Mouse (Mus musculus) small intestine, adult 2 months (tissue): ENCODE results near the gene Cdv3. TPM values are rescaled to one million over a fixed set of nuclear protein-coding genes. Genes with fewer than 3 reads are reported as not detected.
A peak's percentile ranks its signal among the peaks of the same experiment; 100 is the strongest.
"Not testable (repeated sequence)": the region's sequence is repeated elsewhere in the genome, so short reads cannot be mapped to it uniquely, and the experiment has no call there.

Experiments used
- H3K27ac ChIP-seq: fragments of 200-500 bp; 2 replicates; pipeline ENCODE4 v1.5.1; 2012; ENCODE audit warnings: low read depth, low read length, control low read depth, inconsistent platforms; ENCODE audit not compliant: insufficient read depth
- H3K27me3 ChIP-seq: fragments of 200-500 bp; 2 replicates; pipeline ENCODE4 v1.6.1; 2012; ENCODE audit warnings: mild to moderate bottlenecking, moderate library complexity, low read length, inconsistent platforms; ENCODE audit not compliant: control insufficient read depth, insufficient read depth
- H3K36me3 ChIP-seq: fragments of 200-500 bp; 2 replicates; pipeline ENCODE4 v1.6.1; 2012; ENCODE audit warnings: mild to moderate bottlenecking, low read length, control low read depth, inconsistent platforms; ENCODE audit not compliant: control insufficient read depth, insufficient read depth
- H3K4me1 ChIP-seq: fragments of 200-500 bp; 2 replicates; pipeline ENCODE4 v1.6.1; 2012; ENCODE audit warnings: low read length, inconsistent platforms, mixed read lengths; ENCODE audit not compliant: control insufficient read depth, insufficient read depth, insufficient read length
- H3K4me3 ChIP-seq: fragments of 200-500 bp; 2 replicates; pipeline ENCODE4 v1.5.1; 2012; ENCODE audit warnings: low read depth, mild to moderate bottlenecking, control low read depth, inconsistent platforms, low read length, moderate library complexity
- CTCF ChIP-seq: fragments of 200-500 bp; IDR thresholded peaks from 2 replicates; pipeline ENCODE4 v1.5.1; 2012; ENCODE audit warnings: low read depth, mild to moderate bottlenecking, control low read depth, inconsistent platforms, low read length, moderate library complexity, mixed read lengths; ENCODE audit not compliant: insufficient replicate concordance, insufficient read length; ENCODE audit errors: extremely low read depth
- POLR2A ChIP-seq: fragments of 200-500 bp; IDR thresholded peaks from 2 replicates; pipeline ENCODE4 v1.6.1; 2012; ENCODE audit warnings: low read depth, mild to moderate bottlenecking, control low read depth, inconsistent platforms, low read length, moderate library complexity
- WGBS: fragments of 180-500 bp; shearing (Covaris S2); methylation state at CpG from one replicate; pipeline ENCODE4 v1.1.7; 2018; 5-methylcytosine and 5-hydroxymethylcytosine counted together
- polyA plus RNA-seq: library from polyadenylated mRNA; depleted of rRNA; stranded (reverse); fragments of >200 nt; gene quantifications from 2 replicates; pipeline ENCODE4 v1.2.3, GENCODE M21; 2012

Cdv3 gene
- polyA plus RNA-seq, 1 experiment: 60.1 TPM

DNA sequence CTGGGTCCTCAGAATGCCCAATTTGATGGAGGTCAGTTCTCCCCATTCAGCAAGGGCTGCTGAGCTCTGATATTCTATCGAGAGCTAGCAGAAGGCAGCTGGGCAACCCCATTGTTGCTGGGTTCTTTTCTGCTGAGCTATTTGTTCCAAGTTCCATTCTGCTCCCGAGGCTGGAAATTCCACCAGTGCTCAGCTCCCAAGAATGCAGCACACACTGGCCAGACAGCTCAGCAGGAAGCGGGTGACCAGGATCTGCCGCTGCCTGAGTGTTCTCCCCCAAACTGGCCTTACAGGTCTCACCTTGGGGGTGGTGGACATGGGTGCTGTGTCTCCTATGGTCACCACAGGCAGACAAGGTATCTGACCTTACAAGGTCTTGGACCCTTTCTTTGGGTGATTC, 4.3 kb upstream of the Cdv3 start:
- Histone ChIP-seq H3K36me3 (no peaks in the 10 kb centered on the region), H3K4me1 (peaks cover 5% of the 10 kb centered on the region; the same call in 1 of the 2 replicates), H3K27ac (no peak overlapping the region), H3K4me3 (no peak overlapping the region), H3K27me3 (no peaks in the 10 kb centered on the region)
- TF ChIP-seq POLR2A (no peak), CTCF (no peak)
- 87% methylated on average over 4 of the region's 4 CpGs for WGBS

- TF ChIP-seq POLR2A (no peak), CTCF (no peak)
These were observed 716 bp upstream of the Cdv3 start for GRCm38 (mm10) chr9:103366356-103366755.

DNA sequence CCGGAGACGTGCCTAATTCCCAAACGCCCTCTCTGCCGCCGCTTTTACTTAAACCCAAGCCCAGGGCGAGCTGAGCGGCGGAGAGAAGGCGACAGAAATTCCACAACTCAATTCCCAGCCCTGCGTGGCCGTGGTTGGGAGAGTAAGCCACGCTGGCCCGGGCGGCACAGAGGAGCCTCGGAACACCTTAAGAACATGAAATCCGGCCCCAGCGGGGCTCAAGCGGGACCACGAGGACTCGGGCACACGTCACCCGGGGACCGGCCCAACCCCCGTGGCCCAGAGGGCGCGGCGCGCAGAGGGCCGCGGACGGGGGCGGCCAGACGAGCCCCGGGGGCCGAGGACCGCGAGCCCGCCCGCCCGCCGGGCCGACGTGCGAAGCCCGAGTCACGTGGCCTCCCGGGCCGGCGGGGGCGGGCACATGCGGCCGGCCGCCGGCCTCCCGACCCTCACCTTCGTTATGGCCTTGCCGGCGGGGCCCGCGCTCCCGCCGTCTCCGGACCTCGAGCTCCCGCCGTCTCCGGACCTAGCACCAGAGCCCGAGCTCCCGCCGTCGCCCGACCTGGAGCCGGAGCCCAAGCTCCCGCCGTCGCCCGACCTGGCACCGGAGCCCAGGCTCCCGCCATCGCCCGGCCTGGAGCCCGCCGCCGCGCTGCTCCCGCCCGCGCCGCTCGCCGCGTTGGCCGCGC, 895 bp downstream of the Cdv3 start:
- 3% methylated on average over 94 of the region's 94 CpGs for WGBS
- H3K4me1 ChIP-seq: peaks cover 5% of the 10 kb centered on the region; the same call in 1 of the 2 replicates
- H3K27ac ChIP-seq: peak overlapping the region; percentile 98
- peak overlapping the region; percentile 98 for H3K4me3 ChIP-seq
- no peaks in the 10 kb centered on the region for H3K27me3 ChIP-seq
- TF ChIP-seq CTCF: no peak
- TF ChIP-seq POLR2A: no peak
- H3K36me3 ChIP-seq: peaks cover 10% of the 10 kb centered on the region

More at GRCm38 (mm10) chr9:103366356-103366755, 716 bp upstream of the Cdv3 start:
- 48% methylated on average over 9 of the region's 9 CpGs for WGBS
- Histone ChIP-seq H3K36me3 (peaks cover 4% of the 10 kb centered on the region; the same call in 1 of the 2 replicates), H3K27ac (peak overlapping the region; percentile 51), H3K4me3 (peak overlapping the region; percentile 25; the same call in 1 of the 2 replicates), H3K4me1 (peaks cover 5% of the 10 kb centered on the region; the same call in 1 of the 2 replicates), H3K27me3 (no peaks in the 10 kb centered on the region)

DNA sequence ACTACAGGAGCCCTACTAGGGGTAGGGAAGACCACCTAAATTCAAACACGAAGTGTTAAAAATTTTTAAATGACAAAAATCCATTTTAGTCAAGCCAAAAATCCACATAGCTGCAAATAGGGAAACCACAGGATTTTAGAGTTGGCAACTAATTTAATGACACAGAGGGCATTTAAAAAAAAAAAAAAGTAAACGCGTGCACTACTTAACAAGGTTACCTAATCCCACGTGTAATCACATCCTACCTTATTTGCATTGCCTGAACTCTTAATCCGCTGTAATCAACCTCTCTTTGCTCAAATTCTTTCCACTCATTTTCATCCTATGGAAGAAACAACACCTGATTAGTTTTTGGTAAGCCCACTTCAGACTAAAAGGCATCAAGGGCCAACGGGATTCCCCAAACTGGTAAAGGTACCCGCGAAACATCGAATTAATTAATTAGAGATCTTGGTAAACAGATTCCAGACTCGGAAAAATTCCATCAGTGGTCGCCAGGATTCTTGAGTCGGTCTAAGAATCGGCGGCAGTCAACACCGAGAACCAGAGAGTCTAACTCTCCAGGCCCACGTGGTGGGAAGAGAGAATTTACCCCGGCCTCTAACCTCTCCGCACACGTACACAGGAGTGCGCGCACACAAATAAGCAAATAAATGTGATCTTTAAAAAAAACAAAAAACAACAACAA, 1.8 kb downstream of the Cdv3 start:
- whole genome bisulfite sequencing: 4% methylated on average over 21 of the region's 21 CpGs

DNA sequence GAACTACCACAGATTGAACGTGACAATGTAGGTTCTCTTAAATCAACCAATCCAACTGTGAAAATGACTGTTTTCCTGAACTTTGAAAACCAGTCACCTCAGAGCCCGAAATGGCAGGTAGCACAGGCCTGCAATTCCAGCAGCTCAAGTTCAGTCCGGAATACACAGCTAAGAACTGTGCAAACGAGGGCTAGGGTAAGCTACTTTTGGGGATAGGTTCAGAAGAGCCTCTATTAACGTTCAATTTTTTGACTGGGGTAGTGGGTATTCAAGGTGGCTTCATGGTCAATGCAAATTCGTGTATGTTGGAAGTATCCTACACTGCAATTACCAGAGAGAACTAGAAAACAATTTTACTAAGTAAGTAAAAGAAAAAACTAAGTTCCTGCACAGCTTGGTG, 2.6 kb downstream of the Cdv3 start:
- Histone ChIP-seq H3K4me3 (no peak overlapping the region), H3K27ac (no peak overlapping the region), H3K27me3 (no peaks in the 10 kb centered on the region), H3K36me3 (peaks cover 24% of the 10 kb centered on the region), H3K4me1 (peaks cover 5% of the 10 kb centered on the region; the same call in 1 of the 2 replicates)
- TF ChIP-seq POLR2A (no peak), CTCF (no peak)
- WGBS: 34% methylated on average over 6 of the region's 6 CpGs

More for the DNA sequence above, 1.8 kb downstream of the Cdv3 start:
- H3K36me3 ChIP-seq: peaks cover 18% of the 10 kb centered on the region
- H3K27ac ChIP-seq: peak overlapping the region; percentile 40
- peaks cover 5% of the 10 kb centered on the region; the same call in 1 of the 2 replicates for H3K4me1 ChIP-seq
- H3K4me3 ChIP-seq: peak overlapping the region; percentile 98
- no peak for TF ChIP-seq CTCF
- TF ChIP-seq POLR2A: no peak
- no peaks in the 10 kb centered on the region for H3K27me3 ChIP-seq

- no peaks in the 10 kb centered on the region for H3K27me3 ChIP-seq
- TF ChIP-seq POLR2A (no peak), CTCF (no peak)
- no peaks in the 10 kb centered on the region for H3K4me1 ChIP-seq
- H3K4me3 ChIP-seq: no peak overlapping the region
- H3K36me3 ChIP-seq: peaks cover 41% of the 10 kb centered on the region
- H3K27ac ChIP-seq: no peak overlapping the region
- WGBS: 37% methylated on average over 2 of the region's 2 CpGs
These were observed 5.0 kb downstream of the Cdv3 start for GRCm38 (mm10) chr9:103360642-103361041.

DNA sequence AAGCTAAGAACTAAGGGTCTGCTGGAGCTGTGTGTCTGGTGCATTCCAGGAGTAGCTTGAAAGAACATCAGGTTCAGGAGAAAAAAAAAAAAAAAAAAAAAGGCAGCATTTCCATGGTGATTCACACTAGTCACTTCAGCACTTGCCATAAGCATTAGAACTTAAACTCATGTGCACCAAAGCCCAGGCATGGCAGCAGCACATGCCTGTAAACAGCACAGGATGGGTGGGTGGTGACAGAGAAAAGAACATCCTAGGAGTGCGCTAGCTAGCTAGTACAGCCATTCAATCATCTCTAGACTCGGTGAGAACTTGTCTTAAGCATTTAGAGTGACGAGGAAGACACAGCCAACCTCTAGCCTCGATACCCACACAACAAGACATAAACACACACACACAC, 7.1 kb downstream of the Cdv3 start:
- Histone ChIP-seq H3K27me3 (no peaks in the 10 kb centered on the region), H3K4me1 (no peaks in the 10 kb centered on the region), H3K4me3 (no peak overlapping the region), H3K36me3 (peaks cover 44% of the 10 kb centered on the region), H3K27ac (no peak overlapping the region)
- 85% methylated on average over 4 of the region's 4 CpGs for WGBS
- TF ChIP-seq CTCF (no peak), POLR2A (no peak)

- Histone ChIP-seq H3K27me3 (no peaks in the 10 kb centered on the region), H3K36me3 (peaks cover 41% of the 10 kb centered on the region), H3K27ac (no peak overlapping the region), H3K4me3 (no peak overlapping the region), H3K4me1 (no peaks in the 10 kb centered on the region)
- TF ChIP-seq POLR2A (no peak), CTCF (no peak)
These were observed 7.7 kb downstream of the Cdv3 start for GRCm38 (mm10) chr9:103357893-103358292.

DNA sequence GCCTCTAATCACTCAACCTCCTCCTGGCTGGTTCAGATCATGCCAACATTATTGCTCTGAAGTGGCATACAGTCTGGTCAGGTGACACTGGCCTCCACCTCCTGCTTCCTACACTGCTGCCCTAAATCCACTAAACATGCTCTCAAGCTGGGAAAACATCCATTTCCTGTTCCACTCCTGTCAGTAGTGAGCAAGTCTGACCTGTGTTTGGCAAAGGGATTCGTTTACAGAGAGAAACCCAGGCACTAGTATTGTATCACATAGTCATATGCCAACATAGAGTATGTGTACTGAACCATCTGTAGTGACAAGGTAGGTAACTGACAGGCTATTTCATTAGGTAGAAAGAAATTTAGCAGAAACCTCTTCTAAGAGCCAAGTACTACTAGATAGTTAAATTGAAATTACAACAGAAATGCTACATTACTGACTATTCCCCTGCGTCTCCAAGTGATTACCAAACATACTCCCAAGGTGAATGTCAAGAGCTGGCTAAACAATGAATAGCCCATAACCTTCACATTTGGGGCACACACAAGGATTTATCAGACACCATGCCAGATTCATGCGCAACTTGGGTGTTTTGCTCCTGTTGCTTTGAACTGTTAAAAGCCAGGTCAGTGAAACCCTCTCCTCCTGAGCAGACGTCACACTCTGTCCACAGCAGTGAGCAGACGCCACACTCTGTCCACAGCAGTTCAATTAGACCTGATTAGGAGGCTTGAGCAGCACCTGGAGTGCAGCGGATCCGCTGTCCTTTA, 12.0 kb downstream of the Cdv3 start:
- H3K4me3 ChIP-seq, H3K27ac ChIP-seq, H3K27me3 ChIP-seq, H3K4me1 ChIP-seq: not testable (repeated sequence)
- H3K36me3 ChIP-seq: peaks cover 48% of the 10 kb centered on the region
- 83% methylated on average over 7 of the region's 7 CpGs for WGBS
